9 mouse cellular contexts compared by ENCODE assay signal in the genomic region with DNA sequence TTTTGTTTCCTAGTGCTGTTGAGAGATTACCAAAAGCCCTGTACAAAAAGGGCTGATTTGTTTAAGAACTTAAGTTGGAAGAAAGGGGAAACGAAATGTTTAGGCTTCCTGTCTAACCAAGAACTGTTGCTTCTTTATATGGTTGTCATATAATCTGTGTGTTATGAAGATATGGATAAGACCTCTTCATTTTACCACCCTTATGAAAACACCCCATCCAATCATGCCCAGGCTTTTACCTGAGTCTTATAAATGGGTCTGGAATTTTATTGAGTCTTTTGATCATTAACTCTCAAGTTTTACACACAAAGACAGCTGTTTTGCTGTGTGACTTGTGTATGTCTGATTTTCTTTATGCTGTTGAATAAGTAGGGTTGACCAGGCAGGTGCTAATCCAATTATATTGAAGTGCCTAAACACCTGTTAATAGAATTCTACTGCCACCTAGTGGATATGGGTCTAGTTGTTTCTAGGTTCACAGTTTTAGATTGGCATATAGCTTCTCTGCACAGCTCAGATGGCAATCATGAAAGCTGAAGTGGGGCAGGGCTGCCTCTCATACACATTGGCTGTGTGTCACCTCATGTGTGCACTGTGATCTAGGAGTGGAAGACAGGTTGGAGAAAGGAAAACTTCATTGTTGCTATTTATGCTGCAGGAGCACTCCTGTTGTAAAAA. TPM values are rescaled to one million over a fixed set of nuclear protein-coding genes. Genes with fewer than 3 reads are reported as not detected.
DNase-seq lines count a peak whose midpoint lies in the region; ATAC-seq and TF ChIP-seq lines count a peak whose summit lies in the region.
"Had no signal": no experiment of that assay in that cellular context is flagged by ENCODE, and none has a peak within 500 bp of the region (broad histone marks: within the 10 kb centered on the region; RNA-seq: fewer than 3 reads in every experiment).

No protein-coding gene starts in this region.

- H3K27me3 ChIP-seq in heart, embryonic 12.5 days (replicated peaks): no peaks in the 10 kb centered on the region
- no peaks in the 10 kb centered on the region for H3K27me3 ChIP-seq in CH12.LX (replicated peaks)
- H3K27me3 ChIP-seq in hindbrain, embryonic 14.5 days (ENCODE audit: control insufficient read depth, insufficient read depth, low read length): no peaks in the 10 kb centered on the region
- H3K27me3 ChIP-seq in lung, embryonic 14.5 days (ENCODE audit: insufficient read depth, low read length): no peaks in the 10 kb centered on the region
- H3K27me3 ChIP-seq: embryonic facial prominence, embryonic 15.5 days had no signal

- H3K9ac ChIP-seq in heart, embryonic 12.5 days: no peak overlapping the region
- no peak overlapping the region for H3K9ac ChIP-seq in CH12.LX (ENCODE audit: insufficient read depth, low read depth)
- H3K9ac ChIP-seq in hindbrain, embryonic 14.5 days: no peak overlapping the region
- H3K9ac ChIP-seq in lung, embryonic 14.5 days: no peak overlapping the region
- H3K9ac ChIP-seq: embryonic facial prominence, embryonic 15.5 days had no signal

- H3K27ac ChIP-seq in heart, embryonic 12.5 days (ENCODE audit: poor library complexity, severe bottlenecking): no peak overlapping the region
- H3K27ac ChIP-seq in CH12.LX (ENCODE audit: insufficient read depth, low read depth): no peak overlapping the region
- no peak overlapping the region for H3K27ac ChIP-seq in hindbrain, embryonic 14.5 days
- no peak overlapping the region for H3K27ac ChIP-seq in lung, embryonic 14.5 days (ENCODE audit: low read depth)
- H3K27ac ChIP-seq: embryonic facial prominence, embryonic 15.5 days had no signal

- H3K79me2 ChIP-seq in CH12.LX (replicated peaks; ENCODE audit: control insufficient read depth, extremely low read depth, insufficient read depth, poor library complexity, severe bottlenecking): no peaks in the 10 kb centered on the region

- TF ChIP-seq RAD21 in CH12.LX (IDR thresholded peaks at IDR 0.05; ENCODE audit: low read depth, low read length): no peak

- no peak for ATAC-seq in heart, embryonic 12.5 days (ENCODE audit: insufficient number of reproducible peaks, low FRiP score)
- peak; percentile 70; the same call in 1 of the 2 replicates for ATAC-seq in hindbrain, embryonic 14.5 days (ENCODE audit: low FRiP score)
- ATAC-seq in lung, embryonic 14.5 days (ENCODE audit: insufficient read depth): peak; percentile 56; the same call in 1 of the 2 replicates

- no peaks in the 10 kb centered on the region for H3K9me3 ChIP-seq in heart, embryonic 12.5 days (replicated peaks)
- H3K9me3 ChIP-seq in CH12.LX (replicated peaks; ENCODE audit: low read length): no peaks in the 10 kb centered on the region
- H3K9me3 ChIP-seq in hindbrain, embryonic 14.5 days (ENCODE audit: control insufficient read depth, low read length): no peaks in the 10 kb centered on the region
- H3K9me3 ChIP-seq in lung, embryonic 14.5 days (ENCODE audit: low read depth, low read length): no peaks in the 10 kb centered on the region
- H3K9me3 ChIP-seq: embryonic facial prominence, embryonic 15.5 days had no signal

- in situ Hi-C loops in CH12.LX (cut with MboI; ENCODE audit: low pct_ligation_motif_present, low pct_unique_long_range_greater_than_20kb, low sequenced_read_pairs): no loop called here

- 0 out of 4 replicates have a peak, but pooled peaks of 1 of the 2 experiments have one; percentile 19 for TF ChIP-seq CTCF in CH12.LX (conservative IDR thresholded peaks at IDR 0.05 in 1 of 2, IDR thresholded peaks at IDR 0.05 in 1 of 2; ENCODE audit: low read depth in 2 of 2, low read length in 2 of 2)
- TF ChIP-seq CTCF in lung, embryonic 14.5 days (IDR thresholded peaks at IDR 0.05; ENCODE audit: low read depth): peak; percentile 64

- peaks cover 30% of the 10 kb centered on the region for H3K36me3 ChIP-seq in heart, embryonic 12.5 days
- peaks cover 18 to 62% of the 10 kb centered on the region in 2 experiments for H3K36me3 ChIP-seq in CH12.LX (replicated peaks in 1 of 2; ENCODE audit: control insufficient read depth in 1 of 2, insufficient read depth in 1 of 2, low read length in 1 of 2)
- H3K36me3 ChIP-seq in hindbrain, embryonic 14.5 days (replicated peaks; ENCODE audit: control insufficient read depth, insufficient read depth): peaks cover 34% of the 10 kb centered on the region
- H3K36me3 ChIP-seq in lung, embryonic 14.5 days (ENCODE audit: insufficient read depth): peaks cover 39% of the 10 kb centered on the region

- H3K4me1 ChIP-seq in heart, embryonic 12.5 days (replicated peaks): 0 out of 2 replicates have a peak, but pooled peaks cover 2% of the 10 kb centered on the region
- H3K4me1 ChIP-seq in CH12.LX (ENCODE audit: control insufficient read depth in 1 of 2, insufficient read depth in 2 of 2): no peaks in the 10 kb centered on the region
- no peaks in the 10 kb centered on the region for H3K4me1 ChIP-seq in hindbrain, embryonic 14.5 days (replicated peaks; ENCODE audit: control insufficient read depth, insufficient read depth, low read length)
- H3K4me1 ChIP-seq in lung, embryonic 14.5 days (ENCODE audit: insufficient read depth): no peaks in the 10 kb centered on the region
- H3K4me1 ChIP-seq: embryonic facial prominence, embryonic 15.5 days had no signal

- no peak for TF ChIP-seq EP300 in CH12.LX (IDR thresholded peaks at IDR 0.05; ENCODE audit: low read length)

- WGBS in heart, embryonic 12.5 days: 72% methylated on average over 1 of the region's 1 CpGs
- 87% methylated on average over 1 of the region's 1 CpGs for WGBS in hindbrain, embryonic 14.5 days
- 75% methylated on average over 1 of the region's 1 CpGs for WGBS in lung, embryonic 14.5 days

- no peak overlapping the region for H3K4me3 ChIP-seq in heart, embryonic 12.5 days
- no peak overlapping the region for H3K4me3 ChIP-seq in CH12.LX (replicated peaks in 1 of 3; ENCODE audit: low read depth in 2 of 3, low read length in 2 of 3, poor library complexity in 1 of 3)
- no peak overlapping the region for H3K4me3 ChIP-seq in hindbrain, embryonic 14.5 days (replicated peaks; ENCODE audit: low read length)
- no peak overlapping the region for H3K4me3 ChIP-seq in lung, embryonic 14.5 days (ENCODE audit: low read depth, low read length)
- H3K4me3 ChIP-seq: embryonic facial prominence, embryonic 15.5 days had no signal

- dilution Hi-C loops in CH12.LX (cut with MboI; ENCODE audit: extremely low pct_ligation_motif_present, extremely low pct_unique_long_range_greater_than_20kb, low sequenced_read_pairs): no loop called here

- H3K4me2 ChIP-seq in heart, embryonic 12.5 days: no peak overlapping the region
- no peak overlapping the region for H3K4me2 ChIP-seq in CH12.LX (ENCODE audit: insufficient read depth, low read depth, poor library complexity, severe bottlenecking)
- no peak overlapping the region for H3K4me2 ChIP-seq in hindbrain, embryonic 14.5 days (replicated peaks)
- no peak overlapping the region for H3K4me2 ChIP-seq in lung, embryonic 14.5 days
- H3K4me2 ChIP-seq: embryonic facial prominence, embryonic 15.5 days had no signal

- no peak for TF ChIP-seq POLR2A in CH12.LX (IDR thresholded peaks at IDR 0.05; ENCODE audit: low read depth, low read length)

- peak; percentile 28 to 46 for DNase-seq in heart, adult 9 months (ENCODE audit: low spot score in 2 of 2)
- peak; percentile 69 for DNase-seq in CH12.LX (ENCODE audit: extremely low read depth)
- DNase-seq in cerebellum, adult 8-10 months: peak; percentile 36
- DNase-seq in hindbrain, embryonic 14.5 days (ENCODE audit: low spot score): peak; percentile 87
- peak; percentile 86 for DNase-seq in lung, embryonic 14.5 days
- DNase-seq in skeletal muscle tissue, adult 2 months (ENCODE audit: low read depth, low spot score): peak; percentile 49
- no peak for DNase-seq in right cerebral cortex, postnatal 25 days

TF ChIP-seq in CH12.LX, 34 proteins besides CTCF, POLR2A, EP300 and RAD21:
- no peak for TF ChIP-seq MEF2A (IDR thresholded peaks at IDR 0.05; ENCODE audit: borderline replicate concordance, low read depth, low read length)
- no peak for TF ChIP-seq JUND (conservative IDR thresholded peaks at IDR 0.05; ENCODE audit: low read depth, low read length)
- TF ChIP-seq RCOR1 (conservative IDR thresholded peaks at IDR 0.05; ENCODE audit: low read depth, low read length): no peak
- no peak for TF ChIP-seq KAT2A (IDR thresholded peaks at IDR 0.05; ENCODE audit: insufficient replicate concordance, low read length)
- TF ChIP-seq ETS1 (conservative IDR thresholded peaks at IDR 0.05; ENCODE audit: low read depth, low read length): no peak

RNA-seq across cellular contexts. Expression of a gene that starts 57.4 kb away (rescaled TPM):
- 299 and 306 TPM in 2 replicates for polyA plus RNA-seq in heart, embryonic 12.5 days (2016; fragmentation: Nextera tagmentation; extraction: Ambion mirVana)
- total RNA-seq in CH12.LX (2012; rRNA removed) (77.9 and 95.6 TPM in 2 replicates), CH12.LX (2014; rRNA removed) (288 and 331 TPM in 2 replicates)
- polyA plus RNA-seq in CH12.LX (2012; ENCODE audit: insufficient read length, low read depth): 161 and 170 TPM in 2 replicates
- polyA plus RNA-seq in hindbrain, embryonic 14.5 days (2014; fragmentation: Nextera tagmentation; extraction: Ambion mirVana): 255 and 279 TPM in 2 replicates
- polyA plus RNA-seq in lung, embryonic 14.5 days (2014; fragmentation: Nextera tagmentation; extraction: Ambion mirVana): 303 and 307 TPM in 2 replicates
